Mouse (Mus musculus): ENCODE measurements around the gene Clrn2. TPM values are rescaled to one million over a fixed set of nuclear protein-coding genes. Genes with fewer than 3 reads are reported as not detected.
"Not testable (repeated sequence)": the region's sequence is repeated elsewhere in the genome, so short reads cannot be mapped to it uniquely, and the experiment has no call there.

Gene Clrn2
- polyA plus RNA-seq, 1 experiment from 2014 or later: not detected

GRCm38 (mm10) chr5:45425771-45426170 lies 27.8 kb upstream of the Clrn2 start:
- H3K9me3 ChIP-seq (ENCODE audit: control insufficient read depth, low read length); H3K4me3 ChIP-seq (ENCODE audit: low read depth, low read length); H3K27me3 ChIP-seq (ENCODE audit: control insufficient read depth, insufficient read depth, low read length); H3K27ac ChIP-seq (ENCODE audit: low read depth, low read length); H3K4me2 ChIP-seq (ENCODE audit: low read depth, low read length, severe bottlenecking); DNase-seq (ENCODE audit: low spot score); ATAC-seq (replicated peaks; ENCODE audit: low FRiP score); H3K4me1 ChIP-seq (replicated peaks; ENCODE audit: control insufficient read depth, insufficient read depth, low read length); H3K36me3 ChIP-seq (ENCODE audit: control insufficient read depth, insufficient read depth, low read length); H3K9ac ChIP-seq (ENCODE audit: low read length): not testable (repeated sequence)
- WGBS: 45% methylated on average over 1 of the region's 1 CpGs

GRCm38 (mm10) chr5:45426416-45427034 lies 27.0 kb upstream of the Clrn2 start:
- ATAC-seq (replicated peaks; ENCODE audit: low FRiP score) (no peak), DNase-seq (ENCODE audit: low spot score) (no peak)
- Histone ChIP-seq H3K27me3 (ENCODE audit: control insufficient read depth, insufficient read depth, low read length) (no peaks in the 10 kb centered on the region), H3K27ac (ENCODE audit: low read depth, low read length) (no peak overlapping the region), H3K36me3 (ENCODE audit: control insufficient read depth, insufficient read depth, low read length) (no peaks in the 10 kb centered on the region), H3K4me2 (ENCODE audit: low read depth, low read length, severe bottlenecking) (no peak overlapping the region), H3K4me1 (replicated peaks; ENCODE audit: control insufficient read depth, insufficient read depth, low read length) (no peaks in the 10 kb centered on the region), H3K9ac (ENCODE audit: low read length) (no peak overlapping the region), H3K4me3 (ENCODE audit: low read depth, low read length) (no peak overlapping the region), H3K9me3 (ENCODE audit: control insufficient read depth, low read length) (no peaks in the 10 kb centered on the region)
- WGBS: 87% methylated on average over 1 of the region's 1 CpGs

DNA sequence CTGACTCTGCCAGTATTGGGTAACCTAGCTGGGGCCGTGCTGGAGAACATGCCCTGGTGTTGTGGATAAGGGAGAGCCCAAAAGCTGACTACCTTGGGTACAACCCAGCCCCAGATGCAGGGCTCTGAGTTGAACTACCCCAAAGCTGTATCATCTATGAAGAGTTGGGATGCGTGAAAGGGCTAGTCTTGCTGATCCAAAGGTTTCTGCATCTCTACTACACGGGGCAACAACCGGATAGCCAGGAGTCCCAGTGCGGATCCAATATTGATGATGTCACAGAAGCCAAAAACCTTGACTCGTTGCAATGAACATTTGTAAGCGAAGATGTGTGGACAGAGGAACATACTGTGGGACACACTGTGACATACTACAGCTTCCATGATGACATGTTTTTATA lies 25.7 kb upstream of the Clrn2 start:
- no peak overlapping the region for H3K27ac ChIP-seq (ENCODE audit: low read depth, low read length)
- no peaks in the 10 kb centered on the region for H3K4me1 ChIP-seq (replicated peaks; ENCODE audit: control insufficient read depth, insufficient read depth, low read length)
- no peaks in the 10 kb centered on the region for H3K9me3 ChIP-seq (ENCODE audit: control insufficient read depth, low read length)
- no peak overlapping the region for H3K9ac ChIP-seq (ENCODE audit: low read length)
- no peak overlapping the region for H3K4me3 ChIP-seq (ENCODE audit: low read depth, low read length)
- no peaks in the 10 kb centered on the region for H3K36me3 ChIP-seq (ENCODE audit: control insufficient read depth, insufficient read depth, low read length)
- WGBS: 92% methylated on average over 7 of the region's 7 CpGs
- no peak for ATAC-seq (replicated peaks; ENCODE audit: low FRiP score)
- H3K27me3 ChIP-seq (ENCODE audit: control insufficient read depth, insufficient read depth, low read length): no peaks in the 10 kb centered on the region
- H3K4me2 ChIP-seq (ENCODE audit: low read depth, low read length, severe bottlenecking): no peak overlapping the region
- no peak for DNase-seq (ENCODE audit: low spot score)

DNA sequence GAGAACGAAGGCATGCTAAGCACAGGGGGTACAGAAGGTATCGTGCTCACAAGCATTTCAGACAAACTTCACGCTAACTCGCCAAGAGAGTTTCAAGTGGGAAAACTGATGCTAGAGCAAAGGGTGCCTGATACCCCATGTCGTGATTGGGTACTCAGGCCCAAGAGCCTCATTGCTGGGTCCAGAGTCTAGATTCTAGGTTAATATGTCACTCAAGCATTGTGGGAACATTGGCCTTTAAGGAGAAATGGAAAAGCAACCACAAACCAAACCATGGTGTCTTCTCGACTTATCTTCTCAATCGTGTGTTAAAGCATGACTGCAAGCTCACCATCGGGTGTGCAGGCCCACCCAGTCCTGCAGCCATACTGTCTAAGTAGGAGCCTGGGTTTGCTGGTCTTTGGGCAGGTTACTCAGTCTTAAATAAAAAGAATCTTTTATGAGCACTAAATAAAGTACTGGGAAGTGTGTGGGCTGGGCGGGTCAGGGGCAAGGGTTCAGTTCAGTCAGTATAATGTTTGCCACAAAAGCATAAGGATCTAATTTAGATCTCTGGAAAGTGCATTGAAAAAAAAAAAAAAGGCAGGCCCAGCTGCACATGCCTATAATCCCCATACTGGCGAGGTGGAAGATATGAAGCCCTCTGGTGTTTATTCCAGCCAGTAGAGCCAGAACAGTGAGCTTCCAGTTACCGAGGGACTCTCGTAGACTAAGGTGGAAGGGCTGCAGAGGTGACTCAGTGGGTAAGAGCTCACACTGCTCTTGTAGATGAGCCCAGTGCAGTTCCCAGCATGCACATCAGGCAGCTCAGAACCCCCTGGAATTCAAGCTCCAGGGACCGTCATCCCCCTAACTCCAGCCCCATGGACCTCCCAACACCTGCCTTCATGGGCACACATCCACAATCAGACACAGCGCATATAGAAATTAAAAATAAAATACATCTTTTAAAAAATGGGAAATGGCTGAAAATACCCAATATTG lies 17.3 kb upstream of the Clrn2 start:
- WGBS: 85% methylated on average over 14 of the region's 14 CpGs
- Histone ChIP-seq H3K4me1 (replicated peaks; ENCODE audit: control insufficient read depth, insufficient read depth, low read length) (no peaks in the 10 kb centered on the region), H3K9ac (ENCODE audit: low read length) (no peak overlapping the region), H3K4me2 (ENCODE audit: low read depth, low read length, severe bottlenecking) (no peak overlapping the region), H3K4me3 (ENCODE audit: low read depth, low read length) (no peak overlapping the region), H3K9me3 (ENCODE audit: control insufficient read depth, low read length) (no peaks in the 10 kb centered on the region), H3K27ac (ENCODE audit: low read depth, low read length) (no peak overlapping the region), H3K27me3 (ENCODE audit: control insufficient read depth, insufficient read depth, low read length) (no peaks in the 10 kb centered on the region), H3K36me3 (ENCODE audit: control insufficient read depth, insufficient read depth, low read length) (no peaks in the 10 kb centered on the region; the same call in 1 of the 2 replicates)
- DNase-seq (ENCODE audit: low spot score) (no peak), ATAC-seq (replicated peaks; ENCODE audit: low FRiP score) (no peak)

GRCm38 (mm10) chr5:45437826-45438225 lies 15.7 kb upstream of the Clrn2 start:
- Histone ChIP-seq H3K27ac (ENCODE audit: low read depth, low read length) (no peak overlapping the region), H3K4me3 (ENCODE audit: low read depth, low read length) (no peak overlapping the region), H3K4me1 (replicated peaks; ENCODE audit: control insufficient read depth, insufficient read depth, low read length) (no peaks in the 10 kb centered on the region), H3K4me2 (ENCODE audit: low read depth, low read length, severe bottlenecking) (no peak overlapping the region), H3K36me3 (ENCODE audit: control insufficient read depth, insufficient read depth, low read length) (no peaks in the 10 kb centered on the region; the same call in 1 of the 2 replicates), H3K27me3 (ENCODE audit: control insufficient read depth, insufficient read depth, low read length) (no peaks in the 10 kb centered on the region), H3K9ac (ENCODE audit: low read length) (no peak overlapping the region), H3K9me3 (ENCODE audit: control insufficient read depth, low read length) (no peaks in the 10 kb centered on the region)
- no peak for ATAC-seq (replicated peaks; ENCODE audit: low FRiP score)
- no peak for DNase-seq (ENCODE audit: low spot score)
- 83% methylated on average over 4 of the region's 4 CpGs for WGBS

- H3K4me3 ChIP-seq (ENCODE audit: low read depth, low read length): no peak overlapping the region
- H3K36me3 ChIP-seq (ENCODE audit: control insufficient read depth, insufficient read depth, low read length): no peaks in the 10 kb centered on the region; the same call in 1 of the 2 replicates
These were observed 15.2 kb upstream of the Clrn2 start for GRCm38 (mm10) chr5:45438301-45438700.

GRCm38 (mm10) chr5:45441124-45441523 lies 12.4 kb upstream of the Clrn2 start:
- H3K36me3 ChIP-seq (ENCODE audit: control insufficient read depth, insufficient read depth, low read length): no peaks in the 10 kb centered on the region; the same call in 1 of the 2 replicates
- H3K9me3 ChIP-seq (ENCODE audit: control insufficient read depth, low read length): no peaks in the 10 kb centered on the region
- no peak overlapping the region for H3K9ac ChIP-seq (ENCODE audit: low read length)
- WGBS: 90% methylated on average over 3 of the region's 3 CpGs
- ATAC-seq (replicated peaks; ENCODE audit: low FRiP score) (no peak), DNase-seq (ENCODE audit: low spot score) (no peak)
- H3K27ac ChIP-seq (ENCODE audit: low read depth, low read length): no peak overlapping the region
- H3K4me1 ChIP-seq (replicated peaks; ENCODE audit: control insufficient read depth, insufficient read depth, low read length): no peaks in the 10 kb centered on the region
- H3K27me3 ChIP-seq (ENCODE audit: control insufficient read depth, insufficient read depth, low read length): no peaks in the 10 kb centered on the region
- H3K4me2 ChIP-seq (ENCODE audit: low read depth, low read length, severe bottlenecking): no peak overlapping the region
- no peak overlapping the region for H3K4me3 ChIP-seq (ENCODE audit: low read depth, low read length)

More at GRCm38 (mm10) chr5:45438301-45438700, 15.2 kb upstream of the Clrn2 start:
- Histone ChIP-seq H3K9ac (ENCODE audit: low read length) (no peak overlapping the region), H3K27ac (ENCODE audit: low read depth, low read length) (no peak overlapping the region), H3K4me1 (replicated peaks; ENCODE audit: control insufficient read depth, insufficient read depth, low read length) (no peaks in the 10 kb centered on the region), H3K27me3 (ENCODE audit: control insufficient read depth, insufficient read depth, low read length) (no peaks in the 10 kb centered on the region), H3K4me2 (ENCODE audit: low read depth, low read length, severe bottlenecking) (no peak overlapping the region), H3K9me3 (ENCODE audit: control insufficient read depth, low read length) (no peaks in the 10 kb centered on the region)
- ATAC-seq (replicated peaks; ENCODE audit: low FRiP score) (no peak), DNase-seq (ENCODE audit: low spot score) (no peak)
- WGBS: 92% methylated on average over 8 of the region's 8 CpGs

DNA sequence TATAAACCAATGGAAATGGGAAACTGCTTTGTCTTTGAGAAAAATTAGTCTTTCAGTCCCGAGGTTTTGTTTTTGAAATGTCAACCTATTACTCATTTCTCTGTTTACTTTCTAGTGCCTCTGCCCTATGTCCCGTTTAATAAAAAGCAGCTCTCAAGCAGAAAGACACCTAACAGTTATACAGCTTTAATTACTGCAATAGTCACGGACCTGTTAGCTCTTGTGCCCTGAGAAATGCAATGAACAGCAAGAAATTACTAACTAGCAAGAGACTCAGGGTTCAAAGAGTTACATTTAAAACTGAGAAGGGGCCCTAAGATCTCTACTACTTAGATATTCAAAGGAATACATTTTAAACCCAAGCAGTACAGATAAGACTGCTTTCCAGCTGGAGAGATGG lies 11.8 kb upstream of the Clrn2 start:
- WGBS: 90% methylated on average over 3 of the region's 3 CpGs
- no peak overlapping the region for H3K4me3 ChIP-seq (ENCODE audit: low read depth, low read length)
- H3K4me1 ChIP-seq (replicated peaks; ENCODE audit: control insufficient read depth, insufficient read depth, low read length): no peaks in the 10 kb centered on the region
- no peaks in the 10 kb centered on the region for H3K9me3 ChIP-seq (ENCODE audit: control insufficient read depth, low read length)
- no peak overlapping the region for H3K9ac ChIP-seq (ENCODE audit: low read length)
- H3K36me3 ChIP-seq (ENCODE audit: control insufficient read depth, insufficient read depth, low read length): no peaks in the 10 kb centered on the region; the same call in 1 of the 2 replicates
- no peaks in the 10 kb centered on the region for H3K27me3 ChIP-seq (ENCODE audit: control insufficient read depth, insufficient read depth, low read length)
- DNase-seq (ENCODE audit: low spot score) (no peak), ATAC-seq (replicated peaks; ENCODE audit: low FRiP score) (no peak)
- no peak overlapping the region for H3K27ac ChIP-seq (ENCODE audit: low read depth, low read length)
- no peak overlapping the region for H3K4me2 ChIP-seq (ENCODE audit: low read depth, low read length, severe bottlenecking)

All from forebrain, embryonic 11.5 days (tissue).